In genomic region chrX:158921838-158922450, GRCm38 (mm10) we compare ENCODE assay signal across 9 mouse cellular contexts.
DNase-seq lines count a peak whose midpoint lies in the region; ATAC-seq and TF ChIP-seq lines count a peak whose summit lies in the region.
"Had no signal": no experiment of that assay in that cellular context is flagged by ENCODE, and none has a peak within 500 bp of the region (broad histone marks: within the 10 kb centered on the region; RNA-seq: fewer than 3 reads in every experiment).

No protein-coding gene starts in this region.

- DNase-seq in B cell, adult 2 months = peak; percentile 72 to 74
- peak; percentile 74 for DNase-seq in adrenal gland, postnatal 10 days
- peak; percentile 54 for DNase-seq in embryo, embryonic 11.5 days (ENCODE audit: low read depth, low spot score)
- DNase-seq in gastrocnemius, postnatal 4 days (ENCODE audit: low spot score in 2 of 2) = peak; percentile 42 to 69
- peak; percentile 55 to 82 for DNase-seq in kidney, postnatal 36 days
- peak; percentile 58 for DNase-seq in liver, postnatal 0 days
- peak; percentile 4 to 56 for DNase-seq in thymus, postnatal 10 days (ENCODE audit: low spot score in 2 of 2)

- no peak for TF ChIP-seq EP300 in liver, postnatal 0 days (IDR thresholded peaks at IDR 0.05; ENCODE audit: low read depth)

- H3K4me2 ChIP-seq in liver, postnatal 0 days (ENCODE audit: low read depth, low read length) = no peak overlapping the region
- peak overlapping the region; percentile 33 for H3K4me2 ChIP-seq in neural tube, embryonic 14.5 days (ENCODE audit: low read depth, low read length)

- H3K27me3 ChIP-seq in liver, postnatal 0 days (ENCODE audit: insufficient read depth, low read length) = peaks cover 15% of the 10 kb centered on the region
- H3K27me3 ChIP-seq in neural tube, embryonic 14.5 days (ENCODE audit: control insufficient read depth, insufficient read depth, low read length) = no peaks in the 10 kb centered on the region

- no peaks in the 10 kb centered on the region for H3K4me1 ChIP-seq in liver, postnatal 0 days (ENCODE audit: insufficient read depth)
- H3K4me1 ChIP-seq in neural tube, embryonic 14.5 days (ENCODE audit: control insufficient read depth, insufficient read depth, low read length) = no peaks in the 10 kb centered on the region

- peak; percentile 65 for TF ChIP-seq CTCF in liver, postnatal 0 days (IDR thresholded peaks at IDR 0.05; ENCODE audit: low read depth)

- 33% methylated on average over 14 of the region's 14 CpGs for WGBS in liver, postnatal 0 days (ENCODE audit: insufficient replicate concordance)
- WGBS in neural tube, embryonic 14.5 days = 18% methylated on average over 14 of the region's 14 CpGs

- no peak overlapping the region for H3K4me3 ChIP-seq in liver, postnatal 0 days (ENCODE audit: low read depth, low read length)
- H3K4me3 ChIP-seq in neural tube, embryonic 14.5 days (ENCODE audit: low read depth, low read length) = no peak overlapping the region
- H3K4me3 ChIP-seq: erythroblast, embryonic 14.5 days had no signal

- H3K27ac ChIP-seq in liver, postnatal 0 days (ENCODE audit: low read depth) = no peak overlapping the region
- H3K27ac ChIP-seq in neural tube, embryonic 14.5 days (ENCODE audit: low read depth, low read length) = no peak overlapping the region

- H3K9ac ChIP-seq in liver, postnatal 0 days (replicated peaks) = no peak overlapping the region
- H3K9ac ChIP-seq in neural tube, embryonic 14.5 days (replicated peaks; ENCODE audit: low read depth, low read length) = no peak overlapping the region

- H3K36me3 ChIP-seq in liver, postnatal 0 days (replicated peaks; ENCODE audit: insufficient read depth, low read length) = no peaks in the 10 kb centered on the region
- H3K36me3 ChIP-seq in neural tube, embryonic 14.5 days (ENCODE audit: control insufficient read depth, insufficient read depth, low read length) = no peaks in the 10 kb centered on the region

- ATAC-seq in liver, postnatal 0 days = no peak
- ATAC-seq in neural tube, embryonic 14.5 days (ENCODE audit: low read depth) = no peak

- H3K9me3 ChIP-seq in liver, postnatal 0 days (ENCODE audit: low read length) = no peaks in the 10 kb centered on the region
- no peaks in the 10 kb centered on the region for H3K9me3 ChIP-seq in neural tube, embryonic 14.5 days (ENCODE audit: control insufficient read depth, low read length)
